Mouse (Mus musculus) E14TG2a.4 (cell line): Measurements from ENCODE around the gene Abcb9.

Experiments
- H3K27me3 ChIP-seq: 2 replicates; pipeline ENCODE4 v1.6.1; 2014; ENCODE audit warnings: low read length, control low read depth; ENCODE audit not compliant: insufficient read depth
- H3K36me3 ChIP-seq: 2 replicates; pipeline ENCODE4 v1.6.1; 2014; ENCODE audit warnings: low read length, control low read depth; ENCODE audit not compliant: insufficient read depth
- H3K4me1 ChIP-seq: replicated peaks from 2 replicates; pipeline ENCODE4 v1.6.1; 2014; ENCODE audit warnings: low read depth, low read length, control low read depth
- H3K4me3 ChIP-seq: replicated peaks from 2 replicates; pipeline ENCODE4 v1.5.1; 2014; ENCODE audit warnings: mild to moderate bottlenecking, low read length
- H3K9me3 ChIP-seq: 2 replicates; pipeline ENCODE4 v1.6.1; 2014; ENCODE audit warnings: low read length, control low read depth
- CTCF ChIP-seq: conservative IDR thresholded peaks from 2 replicates; pipeline ENCODE4 v1.5.1; 2014; ENCODE audit warnings: low read length
- NANOG ChIP-seq: IDR thresholded peaks from 2 replicates; pipeline ENCODE4 v1.6.1; 2014; ENCODE audit warnings: borderline replicate concordance, low read length, mixed read lengths
- POU5F1 ChIP-seq: IDR thresholded peaks from 2 replicates; pipeline ENCODE4 v1.6.1; 2014; ENCODE audit warnings: low read length, borderline replicate concordance

The Abcb9 gene

DNA sequence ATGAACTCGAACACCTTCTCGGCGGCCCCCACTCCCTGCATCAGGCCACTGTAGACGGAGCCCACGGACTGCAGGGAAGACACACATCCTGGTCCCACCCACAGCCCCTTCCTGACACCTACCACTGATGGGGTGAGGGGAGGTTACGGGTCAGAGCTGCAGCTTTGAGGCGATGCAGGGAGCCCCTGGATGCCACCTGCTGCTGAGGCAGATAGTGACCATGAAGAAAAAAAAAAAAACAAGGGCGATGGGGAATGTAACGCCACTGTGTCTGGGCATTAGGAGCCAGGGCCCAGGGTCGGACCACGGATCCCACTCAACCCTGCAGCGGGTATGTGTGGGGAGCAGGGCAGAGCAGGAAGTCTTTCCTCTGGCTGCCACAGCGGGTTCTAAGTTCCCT, 18.4 kb downstream of the Abcb9 start:
- peaks cover 1% of the 10 kb centered on the region for H3K9me3 ChIP-seq
- peaks cover 30% of the 10 kb centered on the region for H3K27me3 ChIP-seq
- H3K4me3 ChIP-seq = peak overlapping the region; percentile 53
- H3K4me1 ChIP-seq = peaks cover 39% of the 10 kb centered on the region
- no peaks in the 10 kb centered on the region for H3K36me3 ChIP-seq
- TF ChIP-seq POU5F1 (no peak), CTCF (no peak), NANOG (no peak)

DNA sequence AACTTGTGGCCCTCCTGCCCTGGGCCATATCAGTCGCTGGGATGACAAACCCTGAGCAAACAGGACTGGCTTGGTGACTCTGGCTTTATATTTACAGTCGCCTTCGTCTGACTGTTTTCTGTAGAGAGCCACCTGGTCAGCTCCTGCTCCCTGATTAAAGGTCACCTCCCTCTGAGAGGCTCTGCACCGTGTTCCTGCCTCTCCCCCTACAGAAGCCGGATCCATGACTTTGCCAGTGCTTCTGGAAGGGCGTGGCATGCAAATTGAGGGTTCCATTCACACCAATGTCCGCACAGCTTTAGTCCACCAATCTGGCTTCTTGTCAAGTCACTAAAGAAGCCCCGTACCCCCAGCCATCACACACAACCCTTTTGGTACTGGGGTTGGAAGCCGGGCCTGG, 19.0 kb downstream of the Abcb9 start:
- TF ChIP-seq NANOG (no peak), CTCF (no peak), POU5F1 (no peak)

DNA sequence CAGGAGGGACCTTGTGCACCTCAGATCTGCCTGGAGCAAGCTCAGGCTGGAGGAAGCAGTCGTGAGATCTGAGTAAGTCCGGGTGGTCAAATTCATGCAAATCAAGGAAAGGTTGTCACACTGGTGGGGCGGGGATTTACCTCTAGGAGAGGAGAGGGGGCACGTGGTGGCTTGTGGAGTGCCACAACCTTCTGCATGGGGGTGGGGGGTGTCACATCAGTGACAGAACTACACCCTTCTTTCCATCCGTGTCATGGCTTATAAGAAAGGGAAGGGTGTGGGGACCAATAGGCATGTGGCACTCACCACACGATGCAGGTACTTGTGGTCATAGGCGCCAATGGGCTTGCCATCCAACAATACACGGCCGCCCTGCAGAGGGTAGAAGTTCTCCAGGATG, 19.9 kb downstream of the Abcb9 start:
- Histone ChIP-seq H3K4me3 (no peak overlapping the region), H3K4me1 (peaks cover 43% of the 10 kb centered on the region)

More for the DNA sequence above, 19.0 kb downstream of the Abcb9 start:
- Histone ChIP-seq H3K4me1 (peaks cover 42% of the 10 kb centered on the region), H3K4me3 (peak overlapping the region; percentile 53), H3K27me3 (peaks cover 30% of the 10 kb centered on the region), H3K36me3 (no peaks in the 10 kb centered on the region), H3K9me3 (no peaks in the 10 kb centered on the region)

DNA sequence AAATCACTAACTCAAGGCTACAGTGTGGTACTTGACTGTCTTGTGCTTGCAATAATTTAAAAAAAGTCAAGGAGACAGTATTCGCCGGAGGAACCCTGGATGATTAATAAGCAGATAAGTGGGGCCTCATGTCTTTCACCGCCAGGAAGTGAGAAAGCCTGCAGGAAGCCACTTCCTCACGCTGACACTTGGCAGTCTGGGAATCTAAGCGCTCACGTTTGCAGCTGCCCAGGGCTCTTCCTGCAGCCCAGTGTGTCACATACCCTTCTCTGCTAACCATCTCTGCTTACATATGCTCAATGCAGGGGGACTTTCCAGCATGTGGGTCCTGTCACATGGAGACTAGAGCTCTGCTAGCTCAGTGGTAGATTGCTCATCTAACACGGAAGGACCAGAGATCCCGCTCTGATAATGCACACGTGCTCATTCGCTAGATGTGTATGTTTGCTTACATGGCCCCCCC, 20.7 kb downstream of the Abcb9 start:
- no peak for TF ChIP-seq CTCF
- no peak for TF ChIP-seq POU5F1
- no peak for TF ChIP-seq NANOG
- Histone ChIP-seq H3K4me1 (peaks cover 43% of the 10 kb centered on the region), H3K9me3 (no peaks in the 10 kb centered on the region), H3K27me3 (peaks cover 29% of the 10 kb centered on the region), H3K4me3 (no peak overlapping the region), H3K36me3 (no peaks in the 10 kb centered on the region)

More for the DNA sequence above, 19.9 kb downstream of the Abcb9 start:
- TF ChIP-seq POU5F1 = no peak
- H3K27me3 ChIP-seq = peaks cover 30% of the 10 kb centered on the region
- no peaks in the 10 kb centered on the region for H3K36me3 ChIP-seq
- no peaks in the 10 kb centered on the region for H3K9me3 ChIP-seq

DNA sequence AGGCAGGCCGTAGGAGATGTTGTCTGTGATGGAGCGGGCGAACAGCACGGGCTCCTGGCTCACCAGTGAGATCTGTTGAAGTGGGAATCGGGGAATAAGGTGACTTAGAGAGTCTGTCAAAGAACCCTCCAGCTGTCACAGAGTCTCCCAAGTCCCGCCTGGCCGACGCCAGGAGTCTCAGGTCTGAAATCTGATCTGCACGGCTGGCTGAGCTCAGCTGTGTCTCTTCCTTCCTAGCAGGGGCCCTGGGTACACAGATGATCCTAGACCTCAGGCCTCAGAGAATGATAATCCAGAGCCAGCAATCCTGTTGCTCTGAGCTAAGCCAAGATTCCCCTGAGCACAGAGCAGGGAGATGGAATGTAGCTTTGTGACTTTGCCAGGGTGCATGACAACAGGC, 21.9 kb downstream of the Abcb9 start:
- no peaks in the 10 kb centered on the region for H3K36me3 ChIP-seq
- no peaks in the 10 kb centered on the region for H3K9me3 ChIP-seq
- H3K4me3 ChIP-seq = no peak overlapping the region
- TF ChIP-seq NANOG (no peak), POU5F1 (no peak), CTCF (no peak)
- H3K4me1 ChIP-seq = peaks cover 38% of the 10 kb centered on the region
- peaks cover 17% of the 10 kb centered on the region; the same call in 1 of the 2 replicates for H3K27me3 ChIP-seq

GRCm38 (mm10) chr5:124069657-124070056, 25.9 kb downstream of the Abcb9 start:
- H3K9me3 ChIP-seq = no peaks in the 10 kb centered on the region
- H3K27me3 ChIP-seq = peaks cover 6% of the 10 kb centered on the region; the same call in 1 of the 2 replicates
- H3K4me1 ChIP-seq = peaks cover 4% of the 10 kb centered on the region; the same call in 1 of the 2 replicates
- no peak for TF ChIP-seq NANOG
- no peaks in the 10 kb centered on the region for H3K36me3 ChIP-seq
- H3K4me3 ChIP-seq = no peak overlapping the region

DNA sequence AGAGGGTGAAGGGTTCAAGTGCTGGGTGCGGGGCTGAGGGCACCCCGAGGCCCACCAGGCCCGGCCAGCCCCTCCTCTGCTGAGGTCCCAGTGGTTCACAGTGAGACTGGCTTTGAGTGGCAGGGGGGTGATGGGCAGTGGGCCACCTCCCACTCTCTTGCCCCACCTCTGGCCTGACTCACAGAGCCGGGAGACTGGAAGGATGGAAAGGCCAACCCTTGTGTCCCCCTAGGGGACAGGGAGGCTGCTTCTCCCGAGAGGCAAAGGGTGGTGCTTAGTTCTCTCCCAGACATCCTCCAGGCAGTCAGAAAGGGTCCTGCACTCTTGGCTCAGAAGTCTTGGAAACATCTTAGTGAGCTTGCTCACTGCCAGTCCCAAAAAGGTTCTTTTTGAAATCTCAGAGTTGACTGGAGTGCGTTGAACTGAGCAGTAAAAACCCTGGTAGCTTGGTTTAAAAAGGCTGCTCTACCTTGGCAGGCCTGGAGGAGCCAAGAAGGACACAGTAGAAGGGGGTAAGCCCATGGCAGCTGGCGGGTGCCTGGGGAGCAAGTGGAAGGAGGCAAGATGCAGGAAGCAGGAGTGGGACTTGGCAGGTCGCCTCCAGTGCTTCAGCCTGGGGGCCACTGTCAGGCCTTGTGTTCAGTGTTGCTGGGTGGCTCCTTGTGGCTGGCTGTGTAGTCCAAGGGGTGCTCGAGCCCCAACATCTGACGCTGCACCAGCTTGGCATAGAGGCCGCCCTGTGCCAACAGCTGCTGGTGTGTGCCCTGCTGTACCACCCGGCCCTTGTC, 33.4 kb downstream of the Abcb9 start:
- Histone ChIP-seq H3K4me3 (peak overlapping the region; percentile 72), H3K36me3 (no peaks in the 10 kb centered on the region), H3K9me3 (no peaks in the 10 kb centered on the region), H3K4me1 (peaks cover 24% of the 10 kb centered on the region), H3K27me3 (peaks cover 15% of the 10 kb centered on the region)
- TF ChIP-seq CTCF = no peak
- TF ChIP-seq POU5F1 = no peak
- no peak for TF ChIP-seq NANOG

DNA sequence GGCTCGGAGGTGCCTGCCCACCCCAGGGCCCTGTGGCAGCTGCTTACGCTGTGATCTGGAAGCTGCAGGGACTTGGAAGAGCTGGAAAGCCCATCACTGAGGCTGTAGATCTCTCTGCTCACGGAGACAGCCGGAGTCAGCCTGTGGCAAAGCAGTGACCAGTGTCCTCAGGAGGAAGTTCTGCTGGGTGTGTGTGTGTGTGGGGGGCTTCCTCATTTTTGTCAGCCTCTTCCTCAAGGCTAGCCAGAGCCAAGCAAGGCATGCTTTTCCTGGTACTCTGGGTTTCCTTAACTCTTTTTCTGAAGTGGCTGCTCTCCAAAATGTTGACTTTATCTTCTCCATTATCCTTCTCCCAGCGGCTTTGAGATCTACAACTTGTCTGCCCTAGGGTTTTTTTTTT, 35.9 kb downstream of the Abcb9 start:
- Histone ChIP-seq H3K27me3 (peaks cover 8% of the 10 kb centered on the region; the same call in 1 of the 2 replicates), H3K9me3 (peaks cover 5% of the 10 kb centered on the region; the same call in 1 of the 2 replicates), H3K4me3 (no peak overlapping the region), H3K4me1 (peaks cover 30% of the 10 kb centered on the region), H3K36me3 (no peaks in the 10 kb centered on the region)
- TF ChIP-seq NANOG = no peak
- no peak for TF ChIP-seq POU5F1
- TF ChIP-seq CTCF = no peak

DNA sequence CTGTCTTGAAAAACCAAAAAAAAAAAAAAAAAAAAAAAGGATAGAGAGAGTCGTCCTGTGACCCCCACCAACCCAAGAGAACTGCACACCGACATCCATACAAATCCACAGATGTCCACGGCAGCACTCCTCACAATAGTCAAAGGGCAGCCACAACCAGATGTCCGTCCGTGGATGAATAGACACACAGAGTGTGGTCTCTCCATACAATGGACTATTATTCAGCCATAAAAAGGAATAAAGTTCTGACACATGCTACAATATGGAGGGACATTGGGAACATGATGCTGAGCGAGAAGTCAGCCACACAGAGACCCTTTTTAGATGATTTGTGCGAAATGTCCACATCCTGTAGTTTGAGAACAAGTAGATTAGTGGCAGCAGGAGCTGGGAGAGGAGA, 36.8 kb downstream of the Abcb9 start:
- Histone ChIP-seq H3K9me3 (peaks cover 5% of the 10 kb centered on the region; the same call in 1 of the 2 replicates), H3K4me3 (no peak overlapping the region), H3K4me1 (peaks cover 30% of the 10 kb centered on the region), H3K36me3 (no peaks in the 10 kb centered on the region), H3K27me3 (peaks cover 8% of the 10 kb centered on the region; the same call in 1 of the 2 replicates)
- no peak for TF ChIP-seq POU5F1
- no peak for TF ChIP-seq CTCF
- TF ChIP-seq NANOG = no peak
